Mouse (Mus musculus): Measurements from ENCODE around the gene AI661453.

The AI661453 gene

DNA sequence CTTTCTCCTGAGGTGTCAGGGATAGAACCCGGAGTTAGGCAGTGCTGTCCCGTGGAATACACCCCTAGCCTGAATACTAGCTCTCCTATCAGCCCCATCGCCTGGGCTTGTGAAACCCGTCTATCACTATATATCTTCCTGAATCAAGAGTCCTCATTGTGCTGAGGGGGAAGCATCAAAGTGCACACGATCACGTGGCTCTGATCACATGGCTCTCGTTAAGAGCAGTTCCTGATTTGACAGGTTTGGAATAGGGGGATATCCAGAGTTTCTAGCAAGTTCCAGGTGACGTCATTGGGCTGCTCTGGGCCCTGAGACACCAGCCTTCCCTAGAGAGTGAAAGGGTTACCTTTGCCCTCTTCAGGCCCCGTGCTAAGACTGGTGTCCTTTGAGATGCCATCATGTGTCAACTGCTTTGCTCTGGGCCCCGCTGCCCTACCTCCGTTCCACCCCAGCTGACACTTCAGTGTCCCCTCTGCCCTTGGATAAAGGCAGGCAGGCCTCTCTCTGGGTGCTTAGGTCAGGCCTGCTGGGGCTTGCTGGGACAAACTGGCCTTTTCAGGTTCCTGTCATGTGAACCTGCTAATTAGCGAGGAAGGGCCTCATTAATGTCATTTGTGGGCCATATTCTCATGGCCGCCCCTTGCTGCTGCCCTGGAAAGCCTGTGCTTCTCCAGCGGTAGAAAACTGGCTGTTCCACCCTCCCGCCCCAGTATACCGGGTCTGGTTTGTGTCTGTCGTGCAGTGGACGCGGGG is 5.1 kb downstream of the AI661453 start:
- DNase-seq (ENCODE audit: low spot score in 2 of 2) = no peak

DNA sequence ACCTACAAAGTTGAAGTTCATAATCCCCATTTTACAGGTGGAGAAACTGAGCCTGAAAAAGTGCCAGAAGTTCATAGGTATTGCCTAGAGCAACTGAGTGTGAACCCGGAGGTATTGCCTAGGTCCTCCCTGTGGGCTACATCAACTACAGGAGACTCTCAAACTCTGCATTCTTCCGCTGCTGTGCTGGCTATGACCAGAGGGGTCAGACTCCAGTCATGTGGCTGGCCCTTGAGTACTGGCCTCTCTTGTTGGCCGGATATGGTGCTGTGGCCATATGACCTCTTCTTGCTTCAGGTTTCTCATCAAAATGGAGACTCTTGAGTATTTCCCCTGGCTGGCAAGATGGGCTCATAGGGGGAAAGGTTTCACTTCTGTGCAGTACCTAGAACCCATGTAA is 5.9 kb downstream of the AI661453 start:
- DNase-seq (ENCODE audit: low spot score in 2 of 2) = no peak

DNA sequence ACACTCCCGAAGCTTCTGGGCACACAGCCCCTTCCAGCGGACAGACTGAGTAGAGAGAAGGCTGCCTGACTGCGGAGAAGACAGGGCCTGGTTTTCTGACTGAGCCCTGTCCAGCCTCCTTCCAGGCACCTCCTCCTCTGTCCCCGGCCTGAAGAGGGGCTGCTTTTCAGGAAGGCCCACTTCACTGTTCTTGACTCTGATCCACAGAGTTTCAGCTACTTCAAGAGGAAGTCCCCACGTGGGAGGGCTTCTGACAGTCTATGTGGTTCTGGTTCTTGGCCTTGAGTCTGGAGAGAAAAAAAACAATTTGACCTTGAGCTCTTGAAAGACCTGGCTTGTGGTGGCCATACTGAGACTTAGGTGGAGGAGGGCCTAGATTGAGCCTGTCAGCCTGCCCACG is 7.7 kb downstream of the AI661453 start:
- DNase-seq (ENCODE audit: low spot score in 2 of 2) = no peak

DNA sequence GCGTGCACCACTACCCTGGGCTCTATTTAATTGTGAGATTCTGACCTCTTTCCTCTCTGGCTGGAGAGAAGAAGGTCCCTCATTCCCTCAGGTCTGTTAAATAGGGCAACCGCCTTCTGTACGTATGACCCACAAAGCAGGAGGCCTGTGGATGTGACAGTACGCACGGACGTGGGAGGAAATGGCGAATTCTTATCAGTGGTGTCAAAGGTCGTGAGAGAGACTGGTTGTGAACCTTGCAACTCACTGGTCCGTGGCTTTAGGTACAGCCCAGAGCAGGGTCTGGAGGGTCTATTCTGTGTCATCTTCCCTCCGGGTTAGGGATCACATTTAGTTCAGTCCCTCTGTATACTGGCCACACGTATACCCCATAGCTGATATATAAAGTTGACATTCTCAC is 9.1 kb downstream of the AI661453 start:
- DNase-seq (ENCODE audit: low spot score in 2 of 2) = no peak

DNA sequence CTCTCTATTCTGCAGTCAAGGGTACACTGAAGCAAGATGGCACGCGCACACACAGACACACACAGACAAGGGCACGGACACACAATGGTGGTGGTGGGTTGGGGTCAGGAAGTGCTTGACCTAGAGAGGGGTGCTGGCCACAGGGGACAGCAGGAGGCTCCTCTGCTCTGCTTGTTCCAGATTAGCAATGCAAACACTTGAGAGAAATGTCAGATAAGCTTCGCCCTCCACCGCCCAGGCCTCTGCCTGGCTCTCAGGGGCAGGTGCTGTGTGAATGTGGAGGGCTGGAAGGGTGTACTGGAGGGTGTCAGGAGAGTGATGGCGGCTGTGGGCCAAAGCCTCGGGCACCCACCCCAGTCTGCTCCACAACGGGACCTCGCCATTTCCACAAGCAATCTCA is 9.6 kb downstream of the AI661453 start:
- DNase-seq (ENCODE audit: low spot score in 2 of 2) = no peak

DNA sequence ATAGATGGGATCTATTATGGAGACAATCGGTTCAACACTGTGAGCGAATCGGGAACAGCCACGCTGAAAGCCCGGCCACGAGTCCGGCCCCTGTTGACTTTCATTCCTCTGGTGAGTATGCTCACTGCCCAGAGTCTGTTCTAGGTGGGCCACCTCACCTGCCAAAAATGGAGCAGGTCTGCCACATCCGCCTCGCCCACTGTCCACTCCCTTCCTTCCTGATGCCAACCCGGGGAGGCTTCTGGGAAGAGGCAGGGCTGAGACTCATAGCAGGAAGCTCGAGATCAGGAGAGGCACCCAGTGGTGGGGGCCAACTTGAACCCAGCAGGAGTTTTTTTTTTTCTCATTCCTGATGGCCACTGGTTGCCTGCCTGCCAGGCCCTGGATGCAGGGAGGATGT is 10.1 kb downstream of the AI661453 start:
- DNase-seq (ENCODE audit: low spot score in 2 of 2) = no peak

DNA sequence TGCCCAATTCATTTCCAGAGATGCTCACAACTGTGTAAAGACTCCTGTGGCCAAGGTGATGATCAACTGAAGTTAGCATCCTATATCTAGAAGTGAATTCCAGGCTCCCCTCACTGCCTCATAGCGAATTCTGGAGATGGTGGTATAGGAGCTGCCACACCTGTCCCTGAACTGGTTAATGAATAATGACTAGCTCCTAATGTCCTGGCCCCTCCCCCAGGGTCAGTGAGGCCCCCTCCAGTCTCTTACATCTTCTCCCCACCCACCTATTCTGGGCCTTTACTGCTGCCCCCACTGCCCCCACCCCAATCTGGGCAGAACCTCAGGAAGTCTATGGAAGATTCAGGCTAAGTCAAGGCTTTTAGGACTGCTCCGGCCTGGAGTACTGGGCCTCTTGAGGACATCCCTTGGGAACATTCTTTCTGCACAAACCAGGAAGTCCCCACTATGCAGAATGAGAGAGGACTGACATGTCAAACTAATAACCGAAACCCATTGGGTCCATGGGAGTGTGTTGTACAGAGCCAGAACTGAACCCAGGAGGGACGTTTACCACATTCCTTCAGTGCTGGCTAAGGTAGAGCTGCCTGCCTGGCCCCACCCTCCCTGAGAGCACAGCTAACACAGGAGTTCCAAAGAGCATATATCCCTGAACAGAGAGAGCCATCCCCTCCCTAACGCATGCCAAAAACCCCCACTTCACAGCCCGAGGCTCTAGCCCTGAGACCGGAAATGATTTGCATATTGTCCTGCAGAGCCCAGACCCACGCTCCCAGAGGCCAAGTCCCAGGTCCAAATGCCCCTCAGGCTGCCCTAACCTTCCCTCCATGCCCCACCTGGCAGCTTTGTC is 12.3 kb downstream of the AI661453 start:
- no peak for DNase-seq (ENCODE audit: low spot score in 2 of 2)

DNA sequence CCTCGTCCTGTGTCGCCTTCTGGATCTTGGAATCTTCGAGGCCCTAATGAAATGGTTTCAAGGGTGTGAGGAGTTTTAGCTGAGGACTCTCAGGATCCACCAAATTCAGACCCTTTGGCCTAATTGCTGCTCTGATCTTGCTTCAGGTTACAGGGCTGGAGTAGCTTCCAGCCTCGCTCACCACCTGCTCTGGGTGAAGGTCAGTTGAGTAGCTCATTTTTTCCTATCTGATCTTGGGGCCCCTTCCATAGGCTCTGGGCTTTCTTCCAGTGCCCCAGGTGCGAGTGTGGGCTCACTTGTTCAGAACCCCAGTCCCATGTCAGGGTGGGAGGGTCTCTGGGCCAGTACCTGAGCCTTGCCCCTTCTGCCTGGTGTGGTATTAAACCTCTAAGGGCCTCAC is 13.0 kb downstream of the AI661453 start:
- no peak for DNase-seq (ENCODE audit: low spot score in 2 of 2)

DNA sequence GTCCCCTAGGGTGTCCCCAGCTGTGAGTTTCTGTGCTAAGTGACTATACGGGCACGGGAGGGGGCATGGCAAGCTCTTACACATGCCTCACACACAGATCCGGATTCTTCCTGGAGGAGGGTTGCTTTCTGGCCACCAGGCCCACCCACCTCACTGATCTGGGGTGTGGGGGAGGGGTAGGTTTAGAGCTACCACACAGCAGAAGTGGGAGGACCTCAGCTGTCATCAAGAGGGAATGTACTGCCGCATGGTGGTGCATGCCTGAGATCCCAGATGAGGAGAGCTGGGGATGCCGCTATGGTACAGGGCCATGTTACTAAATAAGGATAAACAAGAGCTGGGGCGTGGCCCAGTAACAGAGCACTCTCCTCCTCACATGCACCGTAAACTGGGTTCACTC is 13.8 kb downstream of the AI661453 start:
- no peak for DNase-seq (ENCODE audit: low spot score in 2 of 2)

DNA sequence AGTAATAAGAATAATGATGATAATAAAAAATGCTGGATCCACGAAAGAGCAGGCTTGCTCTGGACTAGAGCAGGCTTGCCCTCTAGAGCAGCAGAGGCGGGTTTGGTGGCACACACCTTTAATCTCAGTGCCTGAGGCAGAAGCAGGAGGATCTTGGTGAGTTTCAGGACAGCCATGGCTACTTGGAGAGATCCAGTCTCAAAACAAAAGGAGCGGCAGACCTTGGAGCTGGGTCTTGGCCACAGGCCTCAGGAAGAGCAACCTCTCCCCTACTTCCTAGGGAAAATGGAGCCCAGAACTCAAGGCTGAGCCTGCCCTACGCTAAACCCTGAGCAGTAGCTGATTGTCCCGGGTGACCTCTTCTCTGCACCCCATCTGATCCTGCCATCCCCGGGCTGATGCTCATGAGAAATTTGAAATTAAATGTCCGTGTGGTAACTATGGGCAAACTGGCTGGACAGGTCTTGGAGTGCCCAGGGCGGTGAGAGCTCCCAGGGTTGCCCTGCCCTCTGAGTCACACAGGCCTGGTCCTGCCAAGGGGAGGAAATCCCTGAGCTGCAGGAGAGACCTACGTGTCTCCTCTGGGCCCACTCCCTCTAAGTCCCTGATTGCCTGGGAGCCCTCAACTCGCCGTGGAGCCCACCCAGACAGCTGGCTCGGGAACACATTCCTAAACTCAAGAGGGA is 14.6 kb downstream of the AI661453 start:
- no peak for DNase-seq (ENCODE audit: low spot score in 2 of 2)

DNA sequence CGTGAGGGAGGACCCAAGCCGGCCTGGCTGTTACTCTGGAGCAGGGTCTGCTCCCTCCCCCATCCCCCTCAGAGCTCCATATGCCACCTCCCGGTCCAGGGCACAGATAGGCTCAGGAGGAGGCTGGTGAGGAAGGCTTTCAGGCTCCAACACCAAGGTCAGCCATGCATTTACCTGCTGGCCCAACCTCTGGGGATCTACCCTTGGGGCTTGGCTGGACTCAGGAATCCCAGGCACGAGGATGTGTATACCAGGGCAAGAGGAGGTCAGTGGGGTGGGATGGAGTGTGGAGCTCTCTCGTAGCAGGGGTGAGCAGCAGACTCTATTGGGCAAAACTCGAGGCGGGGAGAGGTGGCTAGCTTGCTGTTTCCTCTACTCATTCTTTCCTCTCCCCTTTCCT is 16.5 kb downstream of the AI661453 start:
- DNase-seq (ENCODE audit: low spot score in 2 of 2) = no peak

DNA sequence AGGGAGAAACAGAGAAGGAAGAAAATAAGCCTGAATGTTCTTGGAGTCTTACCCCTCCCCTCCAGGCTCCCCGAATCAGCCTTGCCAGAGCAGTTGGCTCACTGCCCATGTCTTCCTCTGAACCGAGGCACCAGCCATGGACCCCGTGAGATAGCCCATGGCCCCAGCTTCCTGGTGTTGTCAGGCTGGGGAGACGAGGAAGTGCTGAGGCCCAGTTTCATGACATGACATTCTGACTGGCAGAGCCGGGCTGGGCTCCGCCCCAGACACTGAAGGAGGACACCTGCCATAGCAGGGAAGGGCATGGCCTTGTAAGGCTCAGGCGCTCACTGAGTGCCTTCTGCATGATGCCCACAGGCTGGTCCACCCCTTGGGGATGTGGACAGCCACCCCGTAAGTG is 18.3 kb downstream of the AI661453 start:
- peak; percentile 50 to 58 for DNase-seq (ENCODE audit: low spot score in 2 of 2)

DNA sequence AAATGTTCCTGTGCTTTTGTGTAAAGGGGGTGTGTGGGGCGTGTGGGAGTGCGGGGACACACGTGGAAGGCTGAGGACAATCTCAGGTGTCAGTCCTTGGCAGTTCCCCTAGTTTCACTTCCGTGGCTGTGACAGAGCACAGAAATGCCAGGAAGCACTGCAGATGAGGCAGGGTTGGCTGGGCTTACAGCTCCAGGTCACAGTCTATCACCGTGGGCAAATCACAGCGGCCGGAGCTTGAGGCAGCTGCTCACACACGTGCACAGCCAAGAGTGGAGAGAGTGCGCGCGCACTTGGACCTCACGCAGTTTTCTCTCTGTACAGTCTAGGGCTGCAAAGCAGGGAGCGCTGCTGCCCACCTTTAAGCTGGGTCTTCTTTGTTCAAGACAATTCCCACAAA is 21.9 kb downstream of the AI661453 start:
- no peak for DNase-seq (ENCODE audit: low spot score in 2 of 2)

DNA sequence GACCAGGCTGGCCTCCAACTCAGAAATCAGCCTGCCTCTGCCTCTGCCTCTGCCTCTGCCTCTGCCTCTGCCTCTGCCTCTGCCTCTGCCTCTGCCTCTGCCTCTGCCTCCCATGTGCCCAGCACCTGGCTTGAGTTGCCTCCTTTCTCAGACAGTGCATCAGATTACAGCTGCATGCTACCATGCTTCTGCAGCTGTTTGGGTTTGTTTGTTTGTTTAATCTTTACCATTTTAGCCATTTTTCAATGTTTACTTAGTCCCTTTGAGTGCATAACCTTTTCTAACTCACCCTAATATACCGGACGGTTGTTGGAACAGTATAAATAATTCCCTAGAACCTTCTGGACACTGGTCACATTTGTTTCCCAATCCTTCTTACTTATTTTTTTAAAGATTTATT is 22.5 kb downstream of the AI661453 start:
- no peak for DNase-seq (ENCODE audit: low spot score in 2 of 2)

DNA sequence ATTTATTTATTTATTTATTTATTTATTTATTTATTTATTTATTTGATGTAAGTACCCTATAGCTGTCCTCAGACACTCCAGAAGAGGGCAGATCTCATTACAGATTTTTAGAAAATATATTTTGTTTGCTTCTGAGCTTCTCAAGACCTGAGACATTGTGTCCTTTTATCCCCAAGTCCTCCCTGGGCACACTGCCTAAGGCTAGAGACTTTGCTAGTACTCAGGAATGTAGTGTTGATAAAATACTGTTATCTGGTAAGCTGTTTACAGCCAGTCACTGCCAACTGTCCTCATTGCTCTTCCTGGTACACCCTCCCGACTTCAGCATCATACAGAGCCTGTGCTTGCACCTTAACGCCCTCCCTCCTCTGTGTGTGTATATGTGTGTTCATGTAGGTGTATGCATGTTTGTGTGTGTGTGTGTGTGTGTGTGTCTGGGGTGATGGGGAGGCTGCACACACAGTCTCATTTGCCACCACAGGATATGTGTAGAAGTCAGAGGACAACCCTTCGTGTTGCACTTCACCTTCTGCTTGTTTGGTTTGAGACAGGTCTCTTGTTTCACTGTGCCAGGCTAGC is 23.0 kb downstream of the AI661453 start:
- no peak for DNase-seq (ENCODE audit: low spot score in 2 of 2)

DNA sequence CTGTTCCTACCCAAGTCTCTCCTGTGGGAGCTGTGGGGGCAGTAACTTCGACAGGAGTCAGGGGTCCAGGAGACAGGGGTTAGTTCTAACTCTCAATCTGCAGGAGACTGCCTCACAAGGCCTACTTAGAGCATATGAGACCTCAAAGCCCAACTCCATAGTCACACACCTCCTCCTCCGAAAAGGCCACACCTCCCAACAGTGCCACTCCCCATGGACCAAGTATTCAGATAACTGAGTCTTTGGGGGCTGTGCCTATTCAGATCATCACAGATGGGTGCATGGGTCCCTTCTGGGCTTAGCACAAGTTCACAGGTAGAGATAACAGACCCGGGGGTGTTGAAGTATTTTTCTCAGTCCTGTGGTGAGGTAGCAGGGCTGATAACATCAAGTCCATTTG is 25.3 kb downstream of the AI661453 start:
- no peak for DNase-seq (ENCODE audit: low spot score in 2 of 2)

DNA sequence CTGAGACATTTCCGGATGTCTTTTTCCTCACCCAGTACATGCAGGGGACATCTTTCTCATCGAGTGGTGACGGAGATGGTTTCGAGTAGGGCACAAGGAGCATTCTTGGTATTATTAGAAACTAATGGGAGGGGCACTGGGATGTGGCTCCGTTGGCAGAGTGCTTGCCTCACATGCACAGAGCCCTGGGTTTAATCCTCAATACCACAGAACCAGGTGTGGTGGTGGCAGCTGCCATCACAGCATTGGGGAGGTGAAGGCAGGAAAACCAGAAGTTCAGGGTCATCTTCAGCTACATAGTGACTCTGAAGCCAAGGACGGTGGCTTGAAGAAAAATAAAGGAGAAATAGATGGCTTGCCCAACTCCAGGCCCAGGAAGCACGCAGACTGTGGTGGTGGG is 25.8 kb downstream of the AI661453 start:
- DNase-seq (ENCODE audit: low spot score in 2 of 2) = no peak

DNA sequence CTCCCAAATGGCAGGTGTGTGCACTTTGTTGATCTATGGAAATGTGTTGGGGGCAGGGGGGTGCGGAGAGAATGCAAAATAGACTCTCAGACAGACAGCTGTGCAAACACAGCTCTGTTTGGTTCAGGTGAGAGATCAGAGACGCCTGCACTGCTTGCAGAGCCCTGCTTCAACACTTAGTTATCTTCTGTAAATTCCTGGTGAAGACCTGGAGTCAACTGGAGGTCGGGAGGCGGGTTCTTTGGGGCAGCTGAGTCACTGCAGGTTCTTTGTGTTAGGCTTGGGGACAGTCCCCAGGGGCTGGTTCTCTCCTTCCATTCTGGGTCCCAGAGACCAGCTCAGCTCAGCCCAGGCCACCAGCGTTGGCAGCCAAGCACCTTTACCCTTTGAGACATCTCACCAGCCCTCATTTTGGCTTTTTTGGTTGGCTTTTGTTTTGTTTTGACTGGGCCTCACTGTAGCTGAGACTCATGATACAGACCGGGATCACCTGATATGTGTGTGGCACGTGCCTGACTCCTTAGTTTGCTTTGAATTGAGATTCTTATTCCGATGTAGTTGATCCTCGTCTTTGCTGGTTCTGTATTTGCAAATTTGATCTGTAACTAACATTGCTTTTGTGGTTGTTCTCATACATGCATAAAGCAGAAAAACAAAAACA is 26.4 kb downstream of the AI661453 start:
- no peak for DNase-seq (ENCODE audit: low spot score in 2 of 2)

DNA sequence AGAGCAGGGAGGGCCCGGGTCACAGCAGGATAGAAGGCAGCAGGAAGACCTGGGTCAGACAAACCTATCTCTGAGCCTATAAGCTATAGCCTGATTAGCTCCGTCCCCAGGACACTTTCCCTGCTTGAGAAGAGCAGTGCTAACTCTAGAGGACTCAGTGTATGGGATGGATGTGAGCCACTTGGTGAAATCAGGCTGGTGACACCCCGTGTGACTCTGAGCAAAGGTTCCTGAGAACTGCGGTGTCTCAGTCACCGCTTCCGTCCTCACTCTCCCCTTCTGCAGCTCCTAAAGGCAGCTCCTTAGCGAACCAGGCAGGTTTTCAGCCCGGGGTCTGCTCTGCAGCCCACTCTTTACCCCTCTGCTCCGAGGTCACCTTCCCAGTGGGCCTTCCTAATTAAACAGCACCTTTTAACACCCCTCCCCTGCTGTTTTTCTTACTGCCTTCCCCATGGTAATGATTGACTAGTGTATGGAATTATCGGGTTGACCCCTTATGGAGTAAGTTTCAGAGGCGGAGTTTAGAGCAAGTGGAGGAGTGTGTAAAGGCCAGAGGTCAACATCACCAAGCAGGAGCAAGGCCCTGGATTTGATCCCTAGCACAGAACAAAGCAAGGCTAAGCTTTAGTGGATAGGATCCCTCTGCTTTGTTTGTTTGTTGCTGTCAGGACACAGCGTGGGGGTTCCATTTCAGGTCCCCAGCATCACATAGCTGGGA is 28.0 kb downstream of the AI661453 start:
- DNase-seq (ENCODE audit: low spot score in 2 of 2) = no peak

DNA sequence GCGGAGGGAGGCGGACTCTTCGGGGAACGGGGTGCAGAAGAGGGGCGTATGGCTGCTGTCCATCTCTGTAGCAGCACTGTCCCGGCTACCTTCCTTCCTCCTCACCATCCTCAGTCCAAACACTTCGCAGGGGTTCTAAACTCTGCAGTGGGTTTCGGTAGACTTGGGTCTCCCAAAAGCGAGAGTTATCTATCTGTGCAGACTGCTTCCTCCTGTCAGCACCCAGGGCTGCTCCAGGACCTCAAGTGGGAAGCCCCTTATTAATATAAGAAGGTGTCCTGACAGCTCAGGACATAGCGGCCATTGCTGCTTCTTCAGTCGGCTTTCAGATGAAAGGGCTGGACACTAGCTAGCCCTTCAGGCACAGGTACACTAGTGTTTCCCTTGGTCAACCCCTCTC is 28.6 kb downstream of the AI661453 start:
- no peak for DNase-seq (ENCODE audit: low spot score in 2 of 2)

DNA sequence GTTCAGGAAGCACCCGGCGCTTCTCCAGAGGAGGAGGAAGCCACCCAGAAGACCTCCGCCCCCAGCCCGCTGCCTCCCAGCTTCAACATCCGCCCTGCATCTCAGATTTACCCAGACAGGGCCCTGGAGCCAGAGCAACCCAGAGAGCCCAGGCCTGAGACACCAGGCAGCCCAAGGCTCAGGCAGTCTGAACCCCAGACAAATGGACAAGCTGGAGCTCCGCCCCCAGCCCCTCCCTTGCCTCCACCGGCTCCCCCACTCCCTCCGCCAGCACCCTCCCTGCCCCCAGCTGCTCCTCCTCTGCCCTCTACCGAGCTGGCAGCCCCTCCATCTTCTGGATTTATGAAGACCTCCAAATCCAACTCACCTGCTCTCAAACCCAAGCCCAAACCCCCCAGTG is 29.9 kb downstream of the AI661453 start:
- DNase-seq (ENCODE audit: low spot score in 2 of 2) = no peak

Measured in right cerebral cortex, postnatal 10 days (tissue).